Mouse (Mus musculus): ENCODE data around the gene Tmem165.

Gene Tmem165

GRCm38 (mm10) chr5:76245419-76245818, 61.7 kb downstream of the Tmem165 start:
- no peak for DNase-seq (ENCODE audit: low spot score in 2 of 2)

- DNase-seq (ENCODE audit: low spot score in 2 of 2) = no peak
These were observed 62.9 kb downstream of the Tmem165 start for GRCm38 (mm10) chr5:76246539-76246938.

GRCm38 (mm10) chr5:76250948-76251347, 67.3 kb downstream of the Tmem165 start:
- no peak for DNase-seq (ENCODE audit: low spot score in 2 of 2)

All from natural killer cell, adult 2 months (primary cell).